Mouse (Mus musculus) stomach, postnatal 0 days (tissue): ENCODE results near the gene Mcoln2.

Experiments used
- CTCF ChIP-seq: IDR thresholded peaks from 2 replicates; pipeline ENCODE4 v1.5.1; 2016; ENCODE audit warnings: antibody characterized with exemption, low read depth, mild to moderate bottlenecking, moderate library complexity
- EP300 ChIP-seq: optimal IDR thresholded peaks from 2 replicates; pipeline ENCODE3; 2016; ENCODE audit warnings: antibody characterized with exemption

DNA sequence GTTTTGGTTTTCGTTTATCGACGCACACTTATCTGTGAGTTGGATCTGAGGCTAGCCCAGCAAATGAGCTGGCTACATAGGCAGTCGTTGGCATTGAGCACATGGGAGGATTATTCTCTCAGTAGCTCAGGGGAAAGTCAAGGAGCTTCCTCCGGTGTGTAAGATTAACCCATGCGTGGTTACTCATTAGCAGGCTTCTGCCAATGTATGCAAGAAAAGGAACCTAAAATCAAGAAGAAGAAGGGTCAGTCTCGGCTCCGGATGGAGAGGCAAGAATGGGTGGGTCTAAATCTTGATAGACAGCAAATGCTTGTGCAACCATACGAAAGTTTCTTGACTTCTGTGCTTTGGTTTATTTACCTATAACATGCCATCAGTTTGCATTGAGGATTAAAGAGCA, 24.6 kb downstream of the Mcoln2 start:
- TF ChIP-seq CTCF (no peak), EP300 (no peak)
